Mouse (Mus musculus) neural tube, embryonic 13.5 days (tissue): ENCODE measurements around the gene BC024978. TPM values are rescaled to one million over a fixed set of nuclear protein-coding genes. Genes with fewer than 3 reads are reported as not detected.

Experiments
- ATAC-seq: fragments of 200-750 bp; cut with Nextera tagmentation; 2 replicates; pipeline ENCODE4 v1.8.0; 2017; ENCODE audit warnings: low read depth, mild to moderate bottlenecking, moderate TSS enrichment, moderate library complexity
- H3K27ac ChIP-seq: fragments of 300-500 bp; sonication (generic); replicated peaks from 2 replicates; pipeline ENCODE4 v1.5.1; 2015; ENCODE audit warnings: moderate library complexity, mild to moderate bottlenecking, inconsistent platforms
- H3K27me3 ChIP-seq: fragments of 300-500 bp; sonication (generic); 2 replicates; pipeline ENCODE4 v1.6.1; 2015; ENCODE audit warnings: mild to moderate bottlenecking, inconsistent platforms
- H3K36me3 ChIP-seq: fragments of 300-500 bp; sonication (generic); 2 replicates; pipeline ENCODE4 v1.6.1; 2015; ENCODE audit warnings: mild to moderate bottlenecking, inconsistent platforms
- H3K4me1 ChIP-seq: fragments of 300-500 bp; sonication (generic); replicated peaks from 2 replicates; pipeline ENCODE4 v1.6.1; 2015; ENCODE audit warnings: inconsistent platforms
- H3K4me2 ChIP-seq: fragments of 300-500 bp; sonication (generic); 2 replicates; pipeline ENCODE4 v1.6.1; 2015; ENCODE audit warnings: inconsistent platforms, mild to moderate bottlenecking, moderate library complexity
- H3K4me3 ChIP-seq: fragments of 300-500 bp; sonication (generic); 2 replicates; pipeline ENCODE4 v1.5.1; 2015; ENCODE audit warnings: mild to moderate bottlenecking, inconsistent platforms
- H3K9ac ChIP-seq: fragments of 300-500 bp; sonication (generic); 2 replicates; pipeline ENCODE4 v1.6.1; 2015; ENCODE audit warnings: moderate library complexity, mild to moderate bottlenecking, inconsistent platforms
- H3K9me3 ChIP-seq: fragments of 300-500 bp; sonication (generic); 2 replicates; pipeline ENCODE4 v1.6.1; 2016; ENCODE audit warnings: inconsistent platforms
- WGBS: fragments of 180-500 bp; shearing (Covaris S2); methylation state at CpG from one replicate; pipeline ENCODE4 v1.1.7; 2015; 5-methylcytosine and 5-hydroxymethylcytosine counted together
- polyA plus RNA-seq: library from polyadenylated mRNA; unstranded; fragments of >200 nt; fragmentation: Nextera tagmentation; extraction: Ambion mirVana; gene quantifications from 2 replicates; pipeline ENCODE4 v1.2.1, GENCODE M21; 2015

The BC024978 gene
- polyA plus RNA-seq = 3.4 and 4.0 TPM in 2 replicates

GRCm38 (mm10) chr7:27195681-27196611 lies at the start of gene BC024978, which contains the start of gene Snrpa:
TSS of gene BC024978 (plus strand) at chr7:27195781.
TSS of gene Snrpa (minus strand) at chr7:27196271.
- peaks cover 24% of the 10 kb centered on the region for H3K4me1 ChIP-seq
- no peaks in the 10 kb centered on the region for H3K27me3 ChIP-seq
- H3K4me3 ChIP-seq = peak within 1 kb of the TSS; percentile 87
- H3K9ac ChIP-seq = peak within 1 kb of the TSS; percentile 82
- no peaks in the 10 kb centered on the region for H3K9me3 ChIP-seq
- WGBS = under 1% methylated on average over 64 of the region's 64 CpGs
- H3K36me3 ChIP-seq = peaks cover 34% of the 10 kb centered on the region
- peak; percentile 99 for ATAC-seq
- H3K27ac ChIP-seq = peak within 1 kb of the TSS; percentile 96
- peak within 1 kb of the TSS; percentile 86 for H3K4me2 ChIP-seq

GRCm38 (mm10) chr7:27153205-27153764 lies 42.3 kb upstream of the BC024978 start, which contains the start of gene Cyp2t4:
TSS of gene Cyp2t4 (plus strand) at chr7:27153714.
- Histone ChIP-seq H3K36me3 (peaks cover 12% of the 10 kb centered on the region), H3K4me2 (no peak within 1 kb of the TSS), H3K27me3 (no peaks in the 10 kb centered on the region), H3K9me3 (no peaks in the 10 kb centered on the region), H3K4me3 (no peak within 1 kb of the TSS), H3K4me1 (no peaks in the 10 kb centered on the region), H3K9ac (no peak within 1 kb of the TSS), H3K27ac (no peak within 1 kb of the TSS)
- no peak for ATAC-seq
- 77% methylated on average over 10 of the region's 10 CpGs for WGBS

- 83% methylated on average over 13 of the region's 13 CpGs for WGBS
- no peak for ATAC-seq
- Histone ChIP-seq H3K27me3 (no peaks in the 10 kb centered on the region), H3K27ac (no peak overlapping the region), H3K9ac (no peak overlapping the region), H3K36me3 (peaks cover 28% of the 10 kb centered on the region), H3K4me2 (no peak overlapping the region), H3K4me3 (no peak overlapping the region), H3K9me3 (no peaks in the 10 kb centered on the region), H3K4me1 (peaks cover 15% of the 10 kb centered on the region)
Measured at GRCm38 (mm10) chr7:27156005-27156404, 39.6 kb upstream of the BC024978 start.

GRCm38 (mm10) chr7:27158171-27158570 lies 37.4 kb upstream of the BC024978 start:
- Histone ChIP-seq H3K4me3 (no peak overlapping the region), H3K36me3 (peaks cover 44% of the 10 kb centered on the region), H3K4me1 (peaks cover 37% of the 10 kb centered on the region), H3K27me3 (no peaks in the 10 kb centered on the region), H3K9me3 (no peaks in the 10 kb centered on the region), H3K4me2 (no peak overlapping the region), H3K9ac (no peak overlapping the region), H3K27ac (no peak overlapping the region)
- WGBS = 95% methylated on average over 9 of the region's 9 CpGs
- ATAC-seq = no peak

GRCm38 (mm10) chr7:27159256-27159655 lies 36.3 kb upstream of the BC024978 start:
- Histone ChIP-seq H3K4me1 (peaks cover 48% of the 10 kb centered on the region), H3K36me3 (peaks cover 51% of the 10 kb centered on the region), H3K9ac (no peak overlapping the region), H3K9me3 (no peaks in the 10 kb centered on the region), H3K4me3 (no peak overlapping the region), H3K27me3 (no peaks in the 10 kb centered on the region), H3K27ac (no peak overlapping the region), H3K4me2 (no peak overlapping the region)
- 92% methylated on average over 6 of the region's 6 CpGs for WGBS
- ATAC-seq = no peak

- Histone ChIP-seq H3K4me1 (peaks cover 54% of the 10 kb centered on the region), H3K27ac (0 out of 2 replicates have a peak overlapping the region, but pooled peaks have one; percentile 30), H3K4me2 (no peak overlapping the region), H3K9me3 (no peaks in the 10 kb centered on the region), H3K9ac (no peak overlapping the region), H3K4me3 (no peak overlapping the region), H3K36me3 (peaks cover 57% of the 10 kb centered on the region), H3K27me3 (no peaks in the 10 kb centered on the region)
- peak; percentile 86 for ATAC-seq
- 18% methylated on average over 8 of the region's 8 CpGs for WGBS
Measured at GRCm38 (mm10) chr7:27159882-27160281, 35.7 kb upstream of the BC024978 start.

GRCm38 (mm10) chr7:27160921-27161320 lies 34.7 kb upstream of the BC024978 start:
- peaks cover 60% of the 10 kb centered on the region for H3K36me3 ChIP-seq

GRCm38 (mm10) chr7:27161744-27162143 lies 33.8 kb upstream of the BC024978 start:
- H3K27ac ChIP-seq = no peak overlapping the region
- no peak for ATAC-seq
- peaks cover 62% of the 10 kb centered on the region for H3K4me1 ChIP-seq
- H3K36me3 ChIP-seq = peaks cover 60% of the 10 kb centered on the region
- H3K4me3 ChIP-seq = no peak overlapping the region
- 87% methylated on average over 4 of the region's 4 CpGs for WGBS
- H3K4me2 ChIP-seq = 0 out of 2 replicates have a peak overlapping the region, but pooled peaks have one; percentile 13
- H3K27me3 ChIP-seq = no peaks in the 10 kb centered on the region
- H3K9ac ChIP-seq = peak overlapping the region; percentile 50
- H3K9me3 ChIP-seq = no peaks in the 10 kb centered on the region

More at GRCm38 (mm10) chr7:27160921-27161320, 34.7 kb upstream of the BC024978 start:
- no peak overlapping the region for H3K27ac ChIP-seq
- H3K4me2 ChIP-seq = no peak overlapping the region
- peaks cover 62% of the 10 kb centered on the region for H3K4me1 ChIP-seq
- no peaks in the 10 kb centered on the region for H3K9me3 ChIP-seq
- peak overlapping the region; percentile 50; the same call in 1 of the 2 replicates for H3K9ac ChIP-seq
- no peak overlapping the region for H3K4me3 ChIP-seq
- ATAC-seq = no peak
- WGBS = 90% methylated on average over 3 of the region's 3 CpGs
- no peaks in the 10 kb centered on the region for H3K27me3 ChIP-seq

GRCm38 (mm10) chr7:27162780-27163449 lies 32.7 kb upstream of the BC024978 start:
- H3K27me3 ChIP-seq = no peaks in the 10 kb centered on the region
- peaks cover 72% of the 10 kb centered on the region for H3K4me1 ChIP-seq
- peak overlapping the region; percentile 23 for H3K4me3 ChIP-seq
- WGBS = 84% methylated on average over 5 of the region's 5 CpGs
- peak overlapping the region; percentile 75 for H3K4me2 ChIP-seq
- no peaks in the 10 kb centered on the region for H3K9me3 ChIP-seq
- no peak overlapping the region for H3K27ac ChIP-seq
- ATAC-seq = no peak
- peak overlapping the region; percentile 91 for H3K9ac ChIP-seq
- peaks cover 52% of the 10 kb centered on the region for H3K36me3 ChIP-seq

- Histone ChIP-seq H3K9ac (peak overlapping the region; percentile 91), H3K9me3 (no peaks in the 10 kb centered on the region), H3K4me3 (peak overlapping the region; percentile 23), H3K4me1 (peaks cover 73% of the 10 kb centered on the region), H3K27me3 (no peaks in the 10 kb centered on the region), H3K27ac (no peak overlapping the region), H3K36me3 (peaks cover 47% of the 10 kb centered on the region), H3K4me2 (peak overlapping the region; percentile 75)
- no peak for ATAC-seq
- 81% methylated on average over 5 of the region's 5 CpGs for WGBS
Measured at GRCm38 (mm10) chr7:27163450-27163805, 32.2 kb upstream of the BC024978 start.

GRCm38 (mm10) chr7:27164112-27164947 lies 31.3 kb upstream of the BC024978 start:
- peaks cover 73% of the 10 kb centered on the region for H3K4me1 ChIP-seq
- peaks cover 43% of the 10 kb centered on the region for H3K36me3 ChIP-seq
- H3K27ac ChIP-seq = no peak overlapping the region
- H3K4me3 ChIP-seq = peak overlapping the region; percentile 73
- no peaks in the 10 kb centered on the region for H3K9me3 ChIP-seq
- no peak for ATAC-seq
- H3K9ac ChIP-seq = peak overlapping the region; percentile 91
- 81% methylated on average over 33 of the region's 33 CpGs for WGBS
- peak overlapping the region; percentile 75 for H3K4me2 ChIP-seq
- no peaks in the 10 kb centered on the region for H3K27me3 ChIP-seq
